ENCODE assay signal across 8 mouse cellular contexts in genomic region chr11:87470807-87471698, GRCm38 (mm10).
DNase-seq lines count a peak whose midpoint lies in the region; ATAC-seq and TF ChIP-seq lines count a peak whose summit lies in the region.
"Not testable (repeated sequence)": the region's sequence is repeated elsewhere in the genome, so short reads cannot be mapped to it uniquely, and the experiment has no call there.

No protein-coding gene starts in this region.

- ATAC-seq in erythroblast, adult 5-6 weeks (replicated peaks; ENCODE audit: low FRiP score, poor library complexity, severe bottlenecking), result peak; percentile 100
- ATAC-seq in heart, embryonic 11.5 days (replicated peaks; ENCODE audit: insufficient number of reproducible peaks, low FRiP score, low TSS enrichment), result peak; percentile 99
- ATAC-seq in kidney, embryonic 14.5 days (ENCODE audit: low FRiP score, low TSS enrichment), result peak; percentile 98

- not testable (repeated sequence) for H3K4me3 ChIP-seq in C2C12 (ENCODE audit: insufficient read depth, poor library complexity, severe bottlenecking)
- H3K4me3 ChIP-seq in heart, embryonic 11.5 days (ENCODE audit: low read depth, low read length), result peak overlapping the region; percentile 26; the same call in 1 of the 2 replicates
- peak overlapping the region; percentile 23 for H3K4me3 ChIP-seq in kidney, embryonic 14.5 days (ENCODE audit: low read length)

- peak overlapping the region; percentile 61; the same call in 1 of the 2 replicates for H3K9ac ChIP-seq in heart, embryonic 11.5 days (ENCODE audit: low read depth, low read length)
- H3K9ac ChIP-seq in kidney, embryonic 14.5 days (ENCODE audit: low read depth, low read length), result peak overlapping the region; percentile 50

- peak; percentile 88 for DNase-seq in brain, adult 2 months (ENCODE audit: low read depth, low spot score)
- peak; percentile 86 for DNase-seq in liver
- DNase-seq in monocyte, adult 2 months (ENCODE audit: low read depth in 1 of 2, low spot score in 2 of 2), result peak; percentile 58 to 65
- peak; percentile 40 to 62 for DNase-seq in spleen, postnatal 14 days (ENCODE audit: low spot score in 2 of 2)

- not testable (repeated sequence) for H3K27ac ChIP-seq in heart, embryonic 11.5 days (ENCODE audit: low read depth, low read length)
- peak overlapping the region; percentile 42; the same call in 1 of the 2 replicates for H3K27ac ChIP-seq in kidney, embryonic 14.5 days (ENCODE audit: low read depth, low read length)

- not testable (repeated sequence) for H3K79me3 ChIP-seq in C2C12 (ENCODE audit: low read depth)

- H3K79me2 ChIP-seq in C2C12 (ENCODE audit: control insufficient read depth, insufficient read depth), result not testable (repeated sequence)

- H3K4me1 ChIP-seq in heart, embryonic 11.5 days (ENCODE audit: control insufficient read depth, insufficient read depth, low read length), result peaks cover 12% of the 10 kb centered on the region
- H3K4me1 ChIP-seq in kidney, embryonic 14.5 days (ENCODE audit: control insufficient read depth, insufficient read depth, low read length), result not testable (repeated sequence)

- WGBS in heart, embryonic 11.5 days (ENCODE audit: insufficient replicate concordance), result under 1% methylated on average over 27 of the region's 63 CpGs
- WGBS in kidney, embryonic 14.5 days, result under 1% methylated on average over 25 of the region's 63 CpGs

- H3K9me3 ChIP-seq in heart, embryonic 11.5 days (replicated peaks; ENCODE audit: control insufficient read depth, low read length); kidney, embryonic 14.5 days (ENCODE audit: control insufficient read depth, low read length): not testable (repeated sequence)

- TF ChIP-seq CTCF in C2C12 (IDR thresholded peaks at IDR 0.05; ENCODE audit: control insufficient read depth, insufficient read depth, insufficient read length), result not testable (repeated sequence)

- H3K36me3 ChIP-seq in C2C12 (ENCODE audit: control insufficient read depth, insufficient read depth); heart, embryonic 11.5 days (ENCODE audit: control insufficient read depth, insufficient read depth, low read length); kidney, embryonic 14.5 days (ENCODE audit: control insufficient read depth, insufficient read depth, low read length): not testable (repeated sequence)

- H3ac ChIP-seq in C2C12 (ENCODE audit: control insufficient read depth, insufficient read length, low read depth), result not testable (repeated sequence)

- H3K4me2 ChIP-seq in heart, embryonic 11.5 days, result peak overlapping the region; percentile 63
- peak overlapping the region; percentile 45 for H3K4me2 ChIP-seq in kidney, embryonic 14.5 days (replicated peaks; ENCODE audit: low read depth, low read length)

- not testable (repeated sequence) for H3K27me3 ChIP-seq in C2C12 (ENCODE audit: control insufficient read depth, insufficient read depth, insufficient read length); heart, embryonic 11.5 days (ENCODE audit: control insufficient read depth, insufficient read depth, low read length); kidney, embryonic 14.5 days (ENCODE audit: control insufficient read depth, insufficient read depth, low read length)

TF ChIP-seq in C2C12, 6 proteins besides CTCF, POLR2A, EP300 and RAD21:
- TF ChIP-seq MAX (IDR thresholded peaks at IDR 0.05) (peak; percentile 95), CEBPB (IDR thresholded peaks at IDR 0.05; ENCODE audit: low read depth) (peak; percentile 48), USF1 (IDR thresholded peaks at IDR 0.05; ENCODE audit: low read depth) (peak; percentile 8)
